Mouse (Mus musculus): ENCODE measurements around the gene Nelfb. TPM values are rescaled to one million over a fixed set of nuclear protein-coding genes. Genes with fewer than 3 reads are reported as not detected.
A peak's percentile ranks its signal among the peaks of the same experiment; 100 is the strongest.

The Nelfb gene
- polyA plus RNA-seq, 1 experiment from 2014 or later, result 99.9 TPM

GRCm38 (mm10) chr2:25183336-25183735, 28.0 kb downstream of the Nelfb start:
- Histone ChIP-seq H3K27me3 (replicated peaks; ENCODE audit: control insufficient read depth, insufficient read depth, low read length) (peaks cover 15% of the 10 kb centered on the region), H3K4me3 (ENCODE audit: low read length) (no peak overlapping the region), H3K36me3 (ENCODE audit: control insufficient read depth, insufficient read depth, low read length) (no peaks in the 10 kb centered on the region), H3K9ac (ENCODE audit: low read depth, low read length) (no peak overlapping the region), H3K27ac (ENCODE audit: low read length) (no peak overlapping the region), H3K4me1 (ENCODE audit: control insufficient read depth, insufficient read depth, low read length) (peaks cover 13% of the 10 kb centered on the region), H3K4me2 (ENCODE audit: low read depth, low read length) (no peak overlapping the region), H3K9me3 (ENCODE audit: control insufficient read depth, low read length) (no peaks in the 10 kb centered on the region)
- WGBS, result 79% methylated on average over 2 of the region's 2 CpGs
- no peak for ATAC-seq

GRCm38 (mm10) chr2:25182664-25183063, 28.6 kb downstream of the Nelfb start:
- Histone ChIP-seq H3K36me3 (ENCODE audit: control insufficient read depth, insufficient read depth, low read length) (no peaks in the 10 kb centered on the region), H3K4me3 (ENCODE audit: low read length) (peak overlapping the region; percentile 62), H3K4me2 (ENCODE audit: low read depth, low read length) (peak overlapping the region; percentile 84), H3K9me3 (ENCODE audit: control insufficient read depth, low read length) (no peaks in the 10 kb centered on the region), H3K27me3 (replicated peaks; ENCODE audit: control insufficient read depth, insufficient read depth, low read length) (peaks cover 15% of the 10 kb centered on the region), H3K27ac (ENCODE audit: low read length) (no peak overlapping the region), H3K4me1 (ENCODE audit: control insufficient read depth, insufficient read depth, low read length) (peaks cover 16% of the 10 kb centered on the region), H3K9ac (ENCODE audit: low read depth, low read length) (peak overlapping the region; percentile 21; the same call in 1 of the 2 replicates)
- WGBS, result 29% methylated on average over 6 of the region's 6 CpGs
- no peak for ATAC-seq

GRCm38 (mm10) chr2:25181891-25182397, 29.3 kb downstream of the Nelfb start:
- no peak for ATAC-seq
- peaks cover 15% of the 10 kb centered on the region for H3K27me3 ChIP-seq (replicated peaks; ENCODE audit: control insufficient read depth, insufficient read depth, low read length)
- H3K36me3 ChIP-seq (ENCODE audit: control insufficient read depth, insufficient read depth, low read length), result no peaks in the 10 kb centered on the region
- no peaks in the 10 kb centered on the region for H3K9me3 ChIP-seq (ENCODE audit: control insufficient read depth, low read length)
- peak overlapping the region; percentile 76 for H3K9ac ChIP-seq (ENCODE audit: low read depth, low read length)
- H3K4me3 ChIP-seq (ENCODE audit: low read length), result peak overlapping the region; percentile 62
- H3K4me1 ChIP-seq (ENCODE audit: control insufficient read depth, insufficient read depth, low read length), result peaks cover 23% of the 10 kb centered on the region
- H3K4me2 ChIP-seq (ENCODE audit: low read depth, low read length), result peak overlapping the region; percentile 84
- under 1% methylated on average over 17 of the region's 17 CpGs for WGBS
- peak overlapping the region; percentile 96 for H3K27ac ChIP-seq (ENCODE audit: low read length)

- H3K36me3 ChIP-seq (ENCODE audit: control insufficient read depth, insufficient read depth, low read length), result no peaks in the 10 kb centered on the region
- ATAC-seq, result peak; percentile 76
- peak overlapping the region; percentile 62 for H3K4me3 ChIP-seq (ENCODE audit: low read length)
- H3K9ac ChIP-seq (ENCODE audit: low read depth, low read length), result peak overlapping the region; percentile 76
- H3K4me2 ChIP-seq (ENCODE audit: low read depth, low read length), result peak overlapping the region; percentile 84
- peaks cover 31% of the 10 kb centered on the region for H3K4me1 ChIP-seq (ENCODE audit: control insufficient read depth, insufficient read depth, low read length)
- peak overlapping the region; percentile 96 for H3K27ac ChIP-seq (ENCODE audit: low read length)
- under 1% methylated on average over 95 of the region's 100 CpGs for WGBS
- peaks cover 15% of the 10 kb centered on the region for H3K27me3 ChIP-seq (replicated peaks; ENCODE audit: control insufficient read depth, insufficient read depth, low read length)
- H3K9me3 ChIP-seq (ENCODE audit: control insufficient read depth, low read length), result no peaks in the 10 kb centered on the region
These were observed 30.1 kb downstream of the Nelfb start for GRCm38 (mm10) chr2:25180973-25181890.

- under 1% methylated on average over 35 of the region's 35 CpGs for WGBS
- H3K4me2 ChIP-seq (ENCODE audit: low read depth, low read length), result peak within 1 kb of the TSS; percentile 84
- peak within 1 kb of the TSS; percentile 62 for H3K4me3 ChIP-seq (ENCODE audit: low read length)
- H3K27me3 ChIP-seq (replicated peaks; ENCODE audit: control insufficient read depth, insufficient read depth, low read length), result peaks cover 15% of the 10 kb centered on the region
- H3K36me3 ChIP-seq (ENCODE audit: control insufficient read depth, insufficient read depth, low read length), result no peaks in the 10 kb centered on the region
- H3K9me3 ChIP-seq (ENCODE audit: control insufficient read depth, low read length), result no peaks in the 10 kb centered on the region
- peak within 1 kb of the TSS; percentile 76 for H3K9ac ChIP-seq (ENCODE audit: low read depth, low read length)
- peak within 1 kb of the TSS; percentile 96 for H3K27ac ChIP-seq (ENCODE audit: low read length)
- ATAC-seq, result peak; percentile 87
- peaks cover 36% of the 10 kb centered on the region for H3K4me1 ChIP-seq (ENCODE audit: control insufficient read depth, insufficient read depth, low read length)
These were observed 30.8 kb downstream of the Nelfb start, which contains the start of gene Nrarp for GRCm38 (mm10) chr2:25180478-25180903. Gene Nrarp (plus strand): TSS chr2:25180758.

GRCm38 (mm10) chr2:25179566-25180217, 31.6 kb downstream of the Nelfb start:
- 35% methylated on average over 15 of the region's 15 CpGs for WGBS
- H3K4me2 ChIP-seq (ENCODE audit: low read depth, low read length), result peak overlapping the region; percentile 84
- no peaks in the 10 kb centered on the region for H3K36me3 ChIP-seq (ENCODE audit: control insufficient read depth, insufficient read depth, low read length)
- peak overlapping the region; percentile 62 for H3K4me3 ChIP-seq (ENCODE audit: low read length)
- H3K27me3 ChIP-seq (replicated peaks; ENCODE audit: control insufficient read depth, insufficient read depth, low read length), result peaks cover 15% of the 10 kb centered on the region
- ATAC-seq, result peak; percentile 1; the same call in 1 of the 2 replicates
- peak overlapping the region; percentile 75 for H3K27ac ChIP-seq (ENCODE audit: low read length)
- H3K9me3 ChIP-seq (ENCODE audit: control insufficient read depth, low read length), result no peaks in the 10 kb centered on the region
- peaks cover 41% of the 10 kb centered on the region for H3K4me1 ChIP-seq (ENCODE audit: control insufficient read depth, insufficient read depth, low read length)
- H3K9ac ChIP-seq (ENCODE audit: low read depth, low read length), result peak overlapping the region; percentile 58; the same call in 1 of the 2 replicates

- no peak overlapping the region for H3K9ac ChIP-seq (ENCODE audit: low read depth, low read length)
- H3K9me3 ChIP-seq (ENCODE audit: control insufficient read depth, low read length), result no peaks in the 10 kb centered on the region
- H3K27me3 ChIP-seq (replicated peaks; ENCODE audit: control insufficient read depth, insufficient read depth, low read length), result peaks cover 12% of the 10 kb centered on the region
- peaks cover 51% of the 10 kb centered on the region for H3K4me1 ChIP-seq (ENCODE audit: control insufficient read depth, insufficient read depth, low read length)
- H3K27ac ChIP-seq (ENCODE audit: low read length), result peak overlapping the region; percentile 5
- H3K4me2 ChIP-seq (ENCODE audit: low read depth, low read length), result no peak overlapping the region
- H3K36me3 ChIP-seq (ENCODE audit: control insufficient read depth, insufficient read depth, low read length), result no peaks in the 10 kb centered on the region
- no peak for ATAC-seq
- 37% methylated on average over 10 of the region's 10 CpGs for WGBS
- no peak overlapping the region for H3K4me3 ChIP-seq (ENCODE audit: low read length)
These were observed 32.9 kb downstream of the Nelfb start for GRCm38 (mm10) chr2:25178285-25178972.

- H3K9ac ChIP-seq (ENCODE audit: low read depth, low read length), result peak overlapping the region; percentile 41; the same call in 1 of the 2 replicates
- peaks cover 58% of the 10 kb centered on the region for H3K4me1 ChIP-seq (ENCODE audit: control insufficient read depth, insufficient read depth, low read length)
- peaks cover 12% of the 10 kb centered on the region for H3K27me3 ChIP-seq (replicated peaks; ENCODE audit: control insufficient read depth, insufficient read depth, low read length)
- 14% methylated on average over 6 of the region's 6 CpGs for WGBS
- H3K27ac ChIP-seq (ENCODE audit: low read length), result peak overlapping the region; percentile 52; the same call in 1 of the 2 replicates
- H3K36me3 ChIP-seq (ENCODE audit: control insufficient read depth, insufficient read depth, low read length), result no peaks in the 10 kb centered on the region
- no peaks in the 10 kb centered on the region for H3K9me3 ChIP-seq (ENCODE audit: control insufficient read depth, low read length)
- 0 out of 2 replicates have a peak overlapping the region, but pooled peaks have one; percentile 1 for H3K4me2 ChIP-seq (ENCODE audit: low read depth, low read length)
- ATAC-seq, result no peak
- no peak overlapping the region for H3K4me3 ChIP-seq (ENCODE audit: low read length)
These were observed 33.6 kb downstream of the Nelfb start for GRCm38 (mm10) chr2:25177685-25178084.
